Mouse (Mus musculus) forebrain, embryonic 16.5 days (tissue): ENCODE data around the gene Tuba3a. TPM values are rescaled to one million over a fixed set of nuclear protein-coding genes. Genes with fewer than 3 reads are reported as not detected.
A peak's percentile ranks its signal among the peaks of the same experiment; 100 is the strongest.
"Not testable (repeated sequence)": the region's sequence is repeated elsewhere in the genome, so short reads cannot be mapped to it uniquely, and the experiment has no call there.

ENCODE experiments used
- ATAC-seq: fragments of 200-750 bp; cut with Nextera tagmentation; 2 replicates; pipeline ENCODE4 v1.8.0; 2017; ENCODE audit warnings: mild to moderate bottlenecking, moderate library complexity
- H3K27ac ChIP-seq: fragments of 300-500 bp; sonication (generic); 2 replicates; pipeline ENCODE4 v1.5.1; 2014; ENCODE audit warnings: low read length, control low read depth
- H3K27me3 ChIP-seq: fragments of 300-500 bp; sonication (generic); replicated peaks from 2 replicates; pipeline ENCODE4 v1.6.1; 2014; ENCODE audit warnings: low read length; ENCODE audit not compliant: control insufficient read depth, insufficient read depth
- H3K36me3 ChIP-seq: fragments of 300-500 bp; sonication (generic); 2 replicates; pipeline ENCODE4 v1.6.1; 2014; ENCODE audit not compliant: control insufficient read depth, insufficient read depth
- H3K4me1 ChIP-seq: fragments of 300-500 bp; sonication (generic); replicated peaks from 2 replicates; pipeline ENCODE4 v1.6.1; 2014; ENCODE audit warnings: low read length; ENCODE audit not compliant: control insufficient read depth, insufficient read depth
- H3K4me2 ChIP-seq: fragments of 300-500 bp; sonication (generic); 2 replicates; pipeline ENCODE4 v1.6.1; 2014; ENCODE audit warnings: mild to moderate bottlenecking, low read length, control low read depth
- H3K4me3 ChIP-seq: fragments of 300-500 bp; sonication (generic); replicated peaks from 2 replicates; pipeline ENCODE4 v1.5.1; 2014; ENCODE audit warnings: mild to moderate bottlenecking, low read length, control low read depth
- H3K9ac ChIP-seq: fragments of 300-500 bp; sonication (generic); replicated peaks from 2 replicates; pipeline ENCODE4 v1.6.1; 2014; ENCODE audit warnings: low read depth, low read length, control low read depth
- H3K9me3 ChIP-seq: fragments of 300-500 bp; sonication (generic); 2 replicates; pipeline ENCODE4 v1.6.1; 2016; ENCODE audit warnings: low read length; ENCODE audit not compliant: control insufficient read depth
- WGBS: fragments of 180-500 bp; shearing (Covaris S2); extraction: QIAGEN DNeasy Blood & Tissue Kit; methylation state at CpG from one replicate; pipeline ENCODE4 v1.1.7; 2014; 5-methylcytosine and 5-hydroxymethylcytosine counted together
- polyA plus RNA-seq: library from polyadenylated mRNA; unstranded; fragments of >200 nt; fragmentation: Nextera tagmentation; extraction: Ambion mirVana; gene quantifications from 2 replicates; pipeline ENCODE4 v1.2.1, GENCODE M21; 2015

Gene Tuba3a
- polyA plus RNA-seq, 1 experiment from 2014 or later, result not detected

DNA sequence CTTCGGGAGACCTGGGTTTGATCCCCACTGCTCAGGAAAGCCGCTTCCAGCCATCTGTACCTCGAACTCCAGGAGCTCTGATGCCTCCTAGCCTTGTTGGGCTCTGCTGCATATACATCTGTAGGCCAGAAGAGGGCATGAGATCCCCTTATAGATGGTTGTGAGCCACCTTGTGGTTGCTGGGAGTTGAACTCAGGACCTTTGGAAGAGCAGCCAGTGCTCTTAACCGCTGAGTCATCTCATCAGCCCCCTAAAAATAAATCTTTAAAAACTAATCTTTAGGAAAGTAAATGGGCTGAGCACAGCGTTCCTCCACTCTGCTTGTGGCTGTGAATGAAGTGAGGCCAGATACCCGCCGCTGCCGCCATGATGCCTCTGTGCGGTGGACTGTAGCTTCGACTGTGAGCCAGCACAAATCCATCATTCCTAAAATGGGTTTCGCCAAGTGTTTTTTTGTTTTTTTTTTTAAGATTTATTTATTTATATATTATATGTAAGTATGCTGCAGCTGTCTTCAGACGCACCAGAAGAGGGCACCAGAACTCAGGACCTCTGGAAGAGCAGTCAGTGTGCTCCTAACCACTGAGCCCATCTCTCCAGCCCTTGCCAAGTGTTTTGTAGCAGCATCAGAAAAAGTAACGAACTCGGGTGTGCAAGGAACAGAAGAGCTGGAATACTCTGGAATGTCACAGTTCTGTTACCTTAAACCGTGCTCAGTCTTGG is 10.8 kb downstream of the Tuba3a start:
- Histone ChIP-seq H3K27me3 (no peaks in the 10 kb centered on the region), H3K4me2 (no peak overlapping the region), H3K36me3 (no peaks in the 10 kb centered on the region), H3K4me3 (no peak overlapping the region), H3K4me1 (no peaks in the 10 kb centered on the region), H3K9me3 (no peaks in the 10 kb centered on the region), H3K27ac (no peak overlapping the region), H3K9ac (no peak overlapping the region)
- ATAC-seq, result no peak
- WGBS, result 58% methylated on average over 15 of the region's 15 CpGs

DNA sequence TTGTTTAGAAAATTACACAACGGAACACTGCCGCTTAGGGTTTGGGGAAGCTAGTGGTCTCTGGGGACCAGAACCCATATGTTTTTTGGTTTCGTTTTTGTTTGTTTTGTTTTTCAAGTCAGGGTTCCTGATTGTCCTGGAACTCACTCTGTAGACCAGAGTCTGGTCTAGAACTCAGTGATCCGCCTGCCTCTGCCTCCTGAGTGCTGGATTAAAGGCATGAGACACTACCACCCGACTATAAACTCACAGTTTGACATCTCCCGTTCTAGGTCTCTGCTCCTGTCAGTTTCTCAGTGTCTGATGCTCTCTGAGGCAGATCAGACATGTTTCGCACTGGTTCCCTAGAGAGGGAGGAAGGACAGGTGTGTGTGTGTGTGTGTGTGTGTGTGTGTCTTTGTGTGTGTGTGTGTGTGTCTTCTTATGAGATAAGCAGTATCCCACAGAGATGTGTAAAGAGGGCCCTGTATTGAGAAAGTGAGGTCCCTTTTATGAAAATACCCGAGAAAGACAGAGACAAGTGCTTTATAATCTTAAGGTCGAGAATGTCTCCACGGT is 13.5 kb downstream of the Tuba3a start:
- no peak for ATAC-seq

GRCm38 (mm10) chr6:125271455-125272227 is 14.2 kb downstream of the Tuba3a start:
- H3K4me2 ChIP-seq, result peak overlapping the region; percentile 49
- H3K27me3 ChIP-seq, result no peaks in the 10 kb centered on the region
- 22% methylated on average over 17 of the region's 17 CpGs for WGBS
- H3K27ac ChIP-seq, result no peak overlapping the region
- no peaks in the 10 kb centered on the region for H3K4me1 ChIP-seq
- 0 out of 2 replicates have a peak overlapping the region, but pooled peaks have one; percentile 7 for H3K4me3 ChIP-seq
- H3K36me3 ChIP-seq, result no peaks in the 10 kb centered on the region
- ATAC-seq, result peak; percentile 94
- H3K9me3 ChIP-seq, result no peaks in the 10 kb centered on the region
- peak overlapping the region; percentile 25; the same call in 1 of the 2 replicates for H3K9ac ChIP-seq

More for the DNA sequence above, 13.5 kb downstream of the Tuba3a start:
- Histone ChIP-seq H3K9me3 (no peaks in the 10 kb centered on the region), H3K4me2 (no peak overlapping the region), H3K4me1 (no peaks in the 10 kb centered on the region), H3K27me3 (no peaks in the 10 kb centered on the region), H3K36me3 (no peaks in the 10 kb centered on the region), H3K4me3 (no peak overlapping the region), H3K27ac (no peak overlapping the region), H3K9ac (no peak overlapping the region)
- WGBS, result 75% methylated on average over 10 of the region's 10 CpGs

DNA sequence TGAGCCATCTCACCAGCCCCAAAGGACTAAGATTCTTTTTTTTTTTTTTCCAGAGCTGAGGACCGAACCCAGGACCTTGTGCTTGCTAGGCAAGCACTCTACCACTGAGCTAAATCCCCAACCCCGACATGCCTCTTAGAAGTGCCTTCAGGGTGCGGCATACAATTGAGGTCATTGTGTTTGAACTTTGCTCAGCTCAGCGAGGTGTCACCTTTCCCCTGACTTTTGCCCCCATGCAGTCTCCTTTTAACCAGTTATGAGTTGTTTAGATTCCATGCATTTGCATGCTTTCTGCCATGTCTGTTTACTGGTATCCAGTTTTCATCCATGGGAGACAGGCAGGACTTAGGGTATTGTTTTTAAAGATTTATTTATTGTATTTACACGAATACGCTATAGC is 17.0 kb downstream of the Tuba3a start:
- no peak for ATAC-seq
- no peak overlapping the region for H3K4me2 ChIP-seq
- no peak overlapping the region for H3K4me3 ChIP-seq
- 58% methylated on average over 6 of the region's 6 CpGs for WGBS
- H3K36me3 ChIP-seq, result no peaks in the 10 kb centered on the region
- no peaks in the 10 kb centered on the region for H3K9me3 ChIP-seq
- H3K4me1 ChIP-seq, result no peaks in the 10 kb centered on the region
- no peaks in the 10 kb centered on the region for H3K27me3 ChIP-seq
- no peak overlapping the region for H3K27ac ChIP-seq
- no peak overlapping the region for H3K9ac ChIP-seq

- Histone ChIP-seq H3K36me3 (no peaks in the 10 kb centered on the region), H3K9me3 (no peaks in the 10 kb centered on the region), H3K4me1 (no peaks in the 10 kb centered on the region), H3K4me3 (no peak overlapping the region), H3K9ac (no peak overlapping the region), H3K27ac (no peak overlapping the region), H3K27me3 (no peaks in the 10 kb centered on the region), H3K4me2 (no peak overlapping the region)
- WGBS, result 92% methylated on average over 3 of the region's 3 CpGs
- ATAC-seq, result no peak
These were observed 18.4 kb downstream of the Tuba3a start for GRCm38 (mm10) chr6:125267469-125267868.

DNA sequence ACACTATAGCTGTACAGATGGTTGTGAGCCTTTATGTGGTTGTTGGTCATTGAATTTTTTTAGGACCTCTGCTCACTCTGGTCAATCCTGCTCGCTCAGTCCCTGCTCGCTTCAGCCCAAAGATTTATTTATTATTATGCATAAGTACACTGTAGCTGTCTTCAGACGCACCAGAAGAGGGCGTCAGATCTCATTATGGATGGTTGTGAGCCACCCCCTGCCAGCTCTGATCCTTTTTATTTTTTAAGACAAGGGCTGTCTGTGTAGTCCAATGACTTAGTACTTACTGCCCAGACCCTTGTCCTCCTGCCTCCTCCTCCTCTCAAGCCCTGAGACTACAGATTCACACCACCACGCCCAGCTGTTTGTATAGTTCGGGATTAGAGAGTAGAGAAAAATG is 19.2 kb downstream of the Tuba3a start:
- WGBS, result 54% methylated on average over 6 of the region's 6 CpGs
- not testable (repeated sequence) for H3K27ac ChIP-seq, ATAC-seq, H3K4me1 ChIP-seq, H3K9me3 ChIP-seq, H3K9ac ChIP-seq, H3K4me3 ChIP-seq, H3K27me3 ChIP-seq, H3K4me2 ChIP-seq, H3K36me3 ChIP-seq

GRCm38 (mm10) chr6:125266091-125266490 is 19.8 kb downstream of the Tuba3a start:
- H3K27me3 ChIP-seq, result no peaks in the 10 kb centered on the region
- H3K4me1 ChIP-seq, result no peaks in the 10 kb centered on the region
- no peak overlapping the region for H3K27ac ChIP-seq
- H3K4me3 ChIP-seq, result no peak overlapping the region
- no peaks in the 10 kb centered on the region for H3K9me3 ChIP-seq
- no peak for ATAC-seq
- 80% methylated on average over 13 of the region's 13 CpGs for WGBS
- H3K4me2 ChIP-seq, result no peak overlapping the region
- H3K9ac ChIP-seq, result no peak overlapping the region
- no peaks in the 10 kb centered on the region for H3K36me3 ChIP-seq

- Histone ChIP-seq H3K27ac (no peak overlapping the region), H3K4me2 (no peak overlapping the region), H3K9ac (no peak overlapping the region), H3K36me3 (no peaks in the 10 kb centered on the region), H3K4me1 (no peaks in the 10 kb centered on the region), H3K4me3 (no peak overlapping the region), H3K27me3 (no peaks in the 10 kb centered on the region), H3K9me3 (no peaks in the 10 kb centered on the region)
- 63% methylated on average over 10 of the region's 10 CpGs for WGBS
- no peak for ATAC-seq
These were observed 20.6 kb downstream of the Tuba3a start for GRCm38 (mm10) chr6:125265239-125265638.

DNA sequence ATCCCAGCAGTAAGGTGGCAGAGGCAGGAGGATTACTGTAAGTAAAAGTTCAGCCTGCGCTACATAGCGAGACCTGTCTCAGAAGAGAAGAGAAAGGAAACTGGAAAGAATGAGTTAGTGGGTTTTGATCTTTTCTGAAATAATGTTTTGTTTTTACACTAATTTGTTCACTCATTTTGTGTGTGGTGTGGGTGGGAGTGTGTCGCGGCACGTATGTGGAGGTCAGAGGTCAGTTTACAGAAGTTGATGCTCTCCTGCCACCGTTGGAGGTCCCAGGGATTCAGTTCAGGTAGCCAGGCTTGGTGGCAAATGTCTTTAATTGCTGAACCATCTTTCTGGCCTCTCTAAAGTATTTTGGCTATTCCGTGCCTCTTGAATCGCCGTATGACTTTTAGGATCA is 21.6 kb downstream of the Tuba3a start:
- Histone ChIP-seq H3K36me3 (no peaks in the 10 kb centered on the region), H3K27ac (no peak overlapping the region), H3K4me3 (no peak overlapping the region), H3K9me3 (no peaks in the 10 kb centered on the region), H3K4me1 (no peaks in the 10 kb centered on the region), H3K9ac (no peak overlapping the region), H3K4me2 (no peak overlapping the region), H3K27me3 (no peaks in the 10 kb centered on the region)
- 94% methylated on average over 9 of the region's 9 CpGs for WGBS
- no peak for ATAC-seq
